Mouse (Mus musculus) limb, embryonic 11.5 days (tissue): Measurements from ENCODE around the gene Pla2g4e. TPM values are rescaled to one million over a fixed set of nuclear protein-coding genes. Genes with fewer than 3 reads are reported as not detected.

Experiments
- ATAC-seq: fragments of 200-750 bp; cut with Nextera tagmentation; 2 replicates; pipeline ENCODE4 v1.8.0; 2017; ENCODE audit warnings: low read depth; ENCODE audit not compliant: insufficient number of reproducible peaks, low FRiP score, low TSS enrichment
- DNase-seq: peaks from one replicate; pipeline ENCODE4 v3.0.0-alpha.2; 2015; ENCODE audit warnings: low spot score
- H3K27ac ChIP-seq: fragments of 300-500 bp; sonication (generic); replicated peaks from 2 replicates; pipeline ENCODE4 v1.5.1; 2014; ENCODE audit warnings: low read depth, mild to moderate bottlenecking, low read length
- H3K27me3 ChIP-seq: fragments of 300-500 bp; sonication (generic); 2 replicates; pipeline ENCODE4 v1.6.1; 2014; ENCODE audit warnings: mild to moderate bottlenecking, low read length, mixed read lengths; ENCODE audit not compliant: control insufficient read depth, insufficient read depth
- H3K36me3 ChIP-seq: fragments of 300-500 bp; sonication (generic); 2 replicates; pipeline ENCODE4 v1.6.1; 2014; ENCODE audit warnings: mild to moderate bottlenecking, low read length, moderate library complexity, mixed read lengths; ENCODE audit not compliant: control insufficient read depth, insufficient read depth
- H3K4me1 ChIP-seq: fragments of 300-500 bp; sonication (generic); 2 replicates; pipeline ENCODE4 v1.6.1; 2014; ENCODE audit warnings: low read length, mixed read lengths; ENCODE audit not compliant: control insufficient read depth, insufficient read depth
- H3K4me2 ChIP-seq: fragments of 300-500 bp; sonication (generic); 2 replicates; pipeline ENCODE4 v1.6.1; 2014; ENCODE audit warnings: low read depth, mild to moderate bottlenecking, moderate library complexity; ENCODE audit not compliant: severe bottlenecking
- H3K4me3 ChIP-seq: fragments of 300-500 bp; sonication (generic); 2 replicates; pipeline ENCODE4 v1.5.1; 2014; ENCODE audit warnings: low read depth, low read length
- H3K9ac ChIP-seq: fragments of 300-500 bp; sonication (generic); 2 replicates; pipeline ENCODE4 v1.6.1; 2014; ENCODE audit warnings: mild to moderate bottlenecking, low read length
- H3K9me3 ChIP-seq: fragments of 300-500 bp; sonication (generic); 2 replicates; pipeline ENCODE4 v1.6.1; 2016; ENCODE audit warnings: low read length; ENCODE audit not compliant: control insufficient read depth
- WGBS: fragments of 180-500 bp; shearing (Covaris S2); extraction: QIAGEN DNeasy Blood & Tissue Kit; methylation state at CpG from one replicate; pipeline ENCODE4 v1.1.7; 2014; 5-methylcytosine and 5-hydroxymethylcytosine counted together
- polyA plus RNA-seq: library from polyadenylated mRNA; unstranded; fragments of >200 nt; fragmentation: Nextera tagmentation; extraction: Ambion mirVana; gene quantifications from 2 replicates; pipeline ENCODE4 v1.2.1, GENCODE M21; 2014

Pla2g4e gene
- polyA plus RNA-seq, 1 experiment from 2014 or later, result not detected

DNA sequence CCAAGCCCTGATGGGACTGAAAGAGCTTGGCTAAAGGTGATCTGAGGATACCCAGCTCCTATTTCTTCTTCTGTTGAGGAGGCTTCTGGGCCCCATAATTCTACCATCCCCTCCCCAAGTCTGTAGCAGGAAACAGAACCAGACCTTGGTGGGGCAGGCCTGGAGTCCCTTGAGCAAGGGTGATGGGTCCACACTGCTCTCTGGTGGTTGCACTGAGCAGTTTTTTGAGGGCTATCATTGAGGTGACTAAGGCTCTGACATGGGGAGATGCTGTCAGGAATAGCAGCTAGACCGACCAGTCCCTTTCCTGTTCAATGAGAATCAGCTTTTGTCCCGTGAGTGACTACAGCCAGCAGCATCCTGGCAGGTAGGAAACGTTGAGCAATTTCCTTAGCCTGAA lies 36.1 kb upstream of the Pla2g4e start:
- Histone ChIP-seq H3K4me2 (no peak overlapping the region), H3K4me1 (no peaks in the 10 kb centered on the region), H3K4me3 (no peak overlapping the region), H3K9ac (no peak overlapping the region), H3K36me3 (no peaks in the 10 kb centered on the region), H3K27me3 (no peaks in the 10 kb centered on the region), H3K27ac (no peak overlapping the region), H3K9me3 (no peaks in the 10 kb centered on the region)
- WGBS, result 66% methylated on average over 3 of the region's 3 CpGs
- DNase-seq (no peak), ATAC-seq (no peak)

DNA sequence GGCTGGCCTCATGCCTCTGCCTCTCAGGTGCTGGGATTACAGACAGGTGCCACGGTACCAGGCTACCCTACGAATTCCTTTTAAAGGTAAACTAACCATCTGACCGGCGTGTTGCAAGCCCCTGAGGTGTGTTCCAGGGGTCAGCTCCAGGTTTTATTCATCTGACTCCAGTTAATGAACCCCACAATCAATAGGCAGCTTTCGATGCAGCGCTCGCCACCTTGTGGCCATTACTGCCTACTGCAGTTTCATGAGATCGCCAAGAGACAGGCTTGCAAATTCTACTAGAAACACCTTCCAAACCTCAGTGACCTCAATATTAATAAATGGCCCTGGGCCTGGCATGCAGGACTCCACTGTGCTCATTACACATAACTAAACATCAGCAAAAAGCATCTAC lies 34.8 kb upstream of the Pla2g4e start:
- H3K4me3 ChIP-seq, result no peak overlapping the region
- ATAC-seq (no peak), DNase-seq (peak; percentile 73)
- H3K4me1 ChIP-seq, result no peaks in the 10 kb centered on the region
- no peaks in the 10 kb centered on the region for H3K9me3 ChIP-seq
- 15% methylated on average over 8 of the region's 8 CpGs for WGBS
- H3K4me2 ChIP-seq, result no peak overlapping the region
- H3K36me3 ChIP-seq, result no peaks in the 10 kb centered on the region
- H3K9ac ChIP-seq, result no peak overlapping the region
- no peak overlapping the region for H3K27ac ChIP-seq
- no peaks in the 10 kb centered on the region for H3K27me3 ChIP-seq

DNA sequence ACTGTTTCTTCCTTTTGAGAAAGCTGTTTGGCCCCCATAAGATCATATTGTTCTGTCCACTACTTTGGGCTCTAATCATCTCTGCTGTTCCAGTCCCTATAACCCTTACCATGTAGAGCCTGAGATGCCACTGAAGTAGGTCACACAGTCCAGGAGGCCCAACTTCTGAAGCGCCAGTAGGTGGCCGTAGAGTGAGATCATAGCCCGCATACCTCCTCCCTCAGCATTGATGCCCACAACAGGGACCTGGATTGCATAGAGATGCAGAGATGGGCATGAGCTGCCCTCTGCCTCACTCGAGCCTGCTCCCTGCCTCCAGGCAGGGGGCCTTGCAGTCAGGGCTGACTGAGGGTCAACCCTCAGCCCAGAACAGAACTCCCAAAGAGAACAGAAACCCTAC lies 31.8 kb upstream of the Pla2g4e start:
- H3K9ac ChIP-seq, result no peak overlapping the region
- DNase-seq (no peak), ATAC-seq (no peak)
- no peak overlapping the region for H3K27ac ChIP-seq
- no peaks in the 10 kb centered on the region for H3K9me3 ChIP-seq
- 80% methylated on average over 4 of the region's 4 CpGs for WGBS
- no peak overlapping the region for H3K4me3 ChIP-seq
- no peaks in the 10 kb centered on the region for H3K36me3 ChIP-seq
- H3K4me1 ChIP-seq, result no peaks in the 10 kb centered on the region
- no peaks in the 10 kb centered on the region for H3K27me3 ChIP-seq
- no peak overlapping the region for H3K4me2 ChIP-seq

DNA sequence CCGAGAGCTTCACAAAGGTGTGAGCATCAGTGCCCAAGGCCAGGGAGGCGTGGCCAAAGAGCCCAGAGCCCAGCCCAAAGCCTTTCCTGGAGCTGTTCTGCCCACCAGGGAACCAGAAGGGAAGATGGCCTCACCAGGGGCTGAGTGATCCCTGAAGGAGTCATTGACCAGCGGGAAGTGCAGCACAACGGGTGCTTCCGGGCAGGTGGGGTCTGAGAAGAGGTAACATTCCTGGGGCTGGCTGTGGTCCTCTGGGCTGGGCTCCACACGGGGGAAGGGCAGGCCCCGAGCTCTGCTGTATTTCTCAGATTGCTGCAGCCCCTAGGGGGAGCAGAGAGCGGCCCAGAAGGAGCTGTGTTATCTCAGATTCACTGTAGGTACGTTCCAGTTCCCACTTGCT lies 23.5 kb upstream of the Pla2g4e start:
- Histone ChIP-seq H3K9me3 (no peaks in the 10 kb centered on the region), H3K27me3 (0 out of 2 replicates have a peak, but pooled peaks cover 2% of the 10 kb centered on the region), H3K27ac (no peak overlapping the region), H3K4me1 (no peaks in the 10 kb centered on the region), H3K36me3 (no peaks in the 10 kb centered on the region), H3K4me3 (peak overlapping the region; percentile 16; the same call in 1 of the 2 replicates), H3K9ac (no peak overlapping the region), H3K4me2 (peak overlapping the region; percentile 48)
- WGBS, result under 1% methylated on average over 9 of the region's 9 CpGs
- peak; percentile 58 for DNase-seq
- ATAC-seq, result no peak

DNA sequence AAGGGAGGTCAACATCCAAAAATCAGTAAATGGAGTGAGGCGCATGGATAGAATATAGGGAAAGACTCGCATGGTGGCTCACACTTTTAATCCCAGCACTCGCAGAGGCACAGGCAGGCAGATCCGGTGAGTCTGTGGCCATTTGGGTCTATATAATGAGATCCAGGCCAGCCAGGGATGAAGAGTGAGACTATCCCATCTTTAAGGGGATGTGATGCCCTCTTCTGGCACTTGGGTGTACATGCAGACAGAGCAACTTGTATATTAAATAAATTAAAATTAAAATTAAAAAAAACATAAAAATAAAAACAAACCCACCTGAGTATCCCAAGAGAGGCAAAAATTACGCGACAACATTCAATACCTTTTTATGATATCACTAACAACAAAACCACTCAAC lies 20.4 kb upstream of the Pla2g4e start:
- DNase-seq, result peak; percentile 28
- H3K27ac ChIP-seq, result no peak overlapping the region
- no peaks in the 10 kb centered on the region for H3K36me3 ChIP-seq
- H3K9ac ChIP-seq, result no peak overlapping the region
- no peaks in the 10 kb centered on the region for H3K9me3 ChIP-seq
- no peak overlapping the region for H3K4me3 ChIP-seq
- 51% methylated on average over 6 of the region's 6 CpGs for whole genome bisulfite sequencing
- ATAC-seq, result no peak
- 0 out of 2 replicates have a peak, but pooled peaks cover 2% of the 10 kb centered on the region for H3K27me3 ChIP-seq
- H3K4me2 ChIP-seq, result no peak overlapping the region
- no peaks in the 10 kb centered on the region for H3K4me1 ChIP-seq

DNA sequence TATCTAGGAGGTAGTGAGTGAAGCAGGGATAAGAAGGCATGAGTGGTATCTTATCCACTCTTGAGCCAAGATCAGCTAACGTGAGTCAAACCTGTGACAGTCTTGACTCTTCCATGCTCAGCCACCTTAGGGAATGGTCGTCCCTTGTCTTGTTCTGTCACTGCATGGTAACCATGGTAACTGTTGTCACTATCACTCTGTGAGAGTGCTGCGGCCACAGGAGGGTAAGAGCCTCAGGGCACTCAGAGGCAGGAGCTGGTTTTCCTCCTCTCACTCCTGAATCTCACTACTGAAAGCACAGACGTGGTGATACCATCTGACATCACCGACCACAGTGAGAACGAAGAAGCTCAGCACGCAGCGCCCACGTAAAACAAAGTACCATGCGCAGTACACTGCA lies 19.7 kb upstream of the Pla2g4e start:
- Histone ChIP-seq H3K4me3 (no peak overlapping the region), H3K36me3 (no peaks in the 10 kb centered on the region), H3K9ac (no peak overlapping the region), H3K27ac (no peak overlapping the region), H3K9me3 (no peaks in the 10 kb centered on the region), H3K4me1 (no peaks in the 10 kb centered on the region), H3K4me2 (no peak overlapping the region), H3K27me3 (0 out of 2 replicates have a peak, but pooled peaks cover 2% of the 10 kb centered on the region)
- DNase-seq, result no peak
- WGBS, result 58% methylated on average over 10 of the region's 10 CpGs
- ATAC-seq, result no peak

DNA sequence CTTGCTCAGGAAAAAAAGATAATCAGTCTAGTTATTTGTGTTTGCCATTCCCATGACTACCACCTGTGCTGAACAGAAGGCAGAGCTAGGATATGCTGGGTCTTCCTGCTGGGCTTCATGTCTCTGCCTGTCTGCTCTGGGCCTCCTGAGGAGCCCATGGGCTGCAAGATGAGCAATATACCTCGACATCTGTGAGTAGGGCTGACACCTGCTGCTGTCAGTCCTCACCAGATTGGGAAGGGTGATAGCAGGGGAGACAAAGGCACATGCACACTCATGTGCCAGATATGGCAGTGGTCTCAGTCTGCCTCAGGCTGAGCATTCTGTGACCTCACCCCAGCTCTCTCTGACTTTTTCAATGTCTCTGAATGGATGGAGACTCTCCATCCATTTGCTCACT lies 17.7 kb upstream of the Pla2g4e start:
- H3K9ac ChIP-seq, result no peak overlapping the region
- H3K4me1 ChIP-seq, result no peaks in the 10 kb centered on the region
- WGBS, result 42% methylated on average over 1 of the region's 1 CpGs
- H3K4me3 ChIP-seq, result no peak overlapping the region
- no peak for ATAC-seq
- no peaks in the 10 kb centered on the region for H3K9me3 ChIP-seq
- H3K27me3 ChIP-seq, result no peaks in the 10 kb centered on the region
- no peak overlapping the region for H3K4me2 ChIP-seq
- H3K27ac ChIP-seq, result no peak overlapping the region
- H3K36me3 ChIP-seq, result no peaks in the 10 kb centered on the region
- no peak for DNase-seq

DNA sequence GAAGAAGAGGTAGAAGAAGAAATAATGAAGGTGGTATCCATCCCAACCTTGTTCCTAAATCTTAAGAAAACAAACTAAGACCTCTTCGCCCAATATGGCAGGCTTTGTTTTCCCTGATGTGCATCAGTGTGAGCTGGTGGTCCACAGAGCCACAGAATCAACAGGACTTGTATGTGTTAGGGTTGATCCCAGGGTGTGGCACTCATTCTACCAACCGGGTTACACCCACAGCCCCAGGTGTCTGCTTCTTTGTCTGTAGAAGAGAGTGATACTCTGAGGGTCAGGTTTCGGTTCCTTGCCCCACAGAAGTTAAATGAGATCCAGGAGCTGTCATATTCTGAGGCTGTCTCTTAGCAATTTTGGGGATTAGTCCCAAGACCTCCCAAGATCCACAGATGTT lies 16.2 kb upstream of the Pla2g4e start:
- Histone ChIP-seq H3K9ac (no peak overlapping the region), H3K27ac (no peak overlapping the region), H3K36me3 (no peaks in the 10 kb centered on the region), H3K9me3 (no peaks in the 10 kb centered on the region), H3K27me3 (no peaks in the 10 kb centered on the region), H3K4me2 (no peak overlapping the region), H3K4me1 (no peaks in the 10 kb centered on the region), H3K4me3 (no peak overlapping the region)
- WGBS, result 65% methylated on average over 3 of the region's 3 CpGs
- ATAC-seq, result no peak
- no peak for DNase-seq

DNA sequence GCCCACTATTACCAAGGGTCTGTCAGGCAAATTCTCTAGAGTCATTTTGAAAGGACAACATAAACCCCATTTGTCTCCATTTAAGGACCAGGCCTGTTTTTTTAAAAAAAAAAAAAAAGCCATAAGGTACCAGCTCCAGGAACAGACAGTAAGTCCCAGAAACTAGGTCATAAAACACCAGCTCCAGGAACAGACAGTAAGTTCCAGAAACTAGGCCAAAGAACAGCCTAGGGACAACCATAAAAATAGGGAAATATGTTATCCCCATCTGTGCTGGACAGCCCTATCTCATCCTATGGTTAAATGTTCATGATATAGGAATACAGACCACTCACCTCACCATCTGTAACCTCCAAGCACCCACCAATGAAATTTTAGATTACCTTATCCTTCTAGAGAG lies 11.1 kb upstream of the Pla2g4e start:
- ATAC-seq (no peak), DNase-seq (no peak)
- no peaks in the 10 kb centered on the region for H3K4me1 ChIP-seq
- H3K9me3 ChIP-seq, result no peaks in the 10 kb centered on the region
- no peaks in the 10 kb centered on the region for H3K36me3 ChIP-seq
- no peak overlapping the region for H3K9ac ChIP-seq
- no peak overlapping the region for H3K4me3 ChIP-seq
- H3K27ac ChIP-seq, result no peak overlapping the region
- no peak overlapping the region for H3K4me2 ChIP-seq
- no peaks in the 10 kb centered on the region for H3K27me3 ChIP-seq
